Mouse (Mus musculus): ENCODE measurements around the gene Ptms.
A peak's percentile ranks its signal among the peaks of the same experiment; 100 is the strongest.
"Not testable (repeated sequence)": the region's sequence is repeated elsewhere in the genome, so short reads cannot be mapped to it uniquely, and the experiment has no call there.

The Ptms gene

DNA sequence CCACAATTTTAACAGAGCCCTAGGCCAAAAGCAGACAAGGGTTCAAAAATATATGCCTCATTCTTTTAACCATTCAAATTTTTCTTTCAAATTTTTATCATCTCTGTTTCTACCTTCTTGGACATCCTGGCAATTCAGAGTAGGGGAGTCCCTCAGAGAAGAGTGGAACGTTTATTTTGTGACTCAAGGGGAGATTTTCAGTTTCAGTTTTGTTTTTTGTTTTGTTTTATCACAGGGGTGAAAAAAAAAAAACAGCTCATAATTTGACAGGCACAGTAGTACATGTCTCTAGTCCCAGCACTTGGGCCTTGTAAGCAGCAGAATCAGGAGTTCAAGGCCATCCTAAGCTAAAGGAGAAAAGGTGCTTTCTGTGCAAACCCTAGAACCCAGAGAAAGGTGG, 12.1 kb downstream of the Ptms start:
- DNase-seq (ENCODE audit: low read depth, low spot score) = no peak

DNA sequence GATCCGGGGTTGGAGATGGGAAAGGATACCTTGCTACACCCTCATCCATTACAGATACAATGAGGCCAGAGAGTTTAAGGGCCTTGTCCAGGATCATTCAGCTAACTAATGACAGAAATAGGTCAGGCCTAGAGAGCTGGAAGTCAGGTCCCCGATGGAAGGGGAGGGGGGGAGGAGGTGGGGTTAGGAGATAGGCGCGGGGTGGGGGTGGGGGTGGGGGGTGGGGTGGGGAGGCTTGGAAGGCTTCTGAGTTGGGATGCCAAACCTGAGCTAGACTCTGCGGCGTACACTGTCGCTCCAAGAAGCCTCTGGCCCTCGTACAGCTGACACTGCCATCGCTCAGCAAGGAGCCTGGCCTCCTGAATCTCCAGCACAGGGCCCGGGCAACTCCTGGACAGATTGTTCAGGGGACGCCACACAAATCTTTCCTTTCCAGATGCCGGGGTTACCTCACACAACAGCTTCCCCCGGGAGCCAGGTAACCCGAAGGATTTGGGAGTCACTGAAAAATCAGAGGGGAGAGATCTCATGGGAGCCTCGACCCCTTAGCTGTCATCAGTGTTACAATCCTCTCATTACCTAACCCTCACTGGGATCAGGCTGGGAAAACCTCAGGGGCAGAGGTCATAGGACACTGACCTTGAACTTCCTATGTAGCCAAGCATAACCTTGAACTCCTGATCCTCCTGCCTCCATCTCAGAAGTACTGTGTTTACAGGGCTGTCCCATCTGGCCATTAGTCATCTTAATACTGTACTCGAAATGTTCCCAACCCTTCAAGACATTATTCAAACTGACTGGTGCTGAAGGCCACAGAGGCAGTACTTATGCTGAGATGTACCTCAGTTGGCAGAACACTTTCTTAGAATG, 14.7 kb downstream of the Ptms start:
- DNase-seq (ENCODE audit: low read depth, low spot score) = peak; percentile 72

DNA sequence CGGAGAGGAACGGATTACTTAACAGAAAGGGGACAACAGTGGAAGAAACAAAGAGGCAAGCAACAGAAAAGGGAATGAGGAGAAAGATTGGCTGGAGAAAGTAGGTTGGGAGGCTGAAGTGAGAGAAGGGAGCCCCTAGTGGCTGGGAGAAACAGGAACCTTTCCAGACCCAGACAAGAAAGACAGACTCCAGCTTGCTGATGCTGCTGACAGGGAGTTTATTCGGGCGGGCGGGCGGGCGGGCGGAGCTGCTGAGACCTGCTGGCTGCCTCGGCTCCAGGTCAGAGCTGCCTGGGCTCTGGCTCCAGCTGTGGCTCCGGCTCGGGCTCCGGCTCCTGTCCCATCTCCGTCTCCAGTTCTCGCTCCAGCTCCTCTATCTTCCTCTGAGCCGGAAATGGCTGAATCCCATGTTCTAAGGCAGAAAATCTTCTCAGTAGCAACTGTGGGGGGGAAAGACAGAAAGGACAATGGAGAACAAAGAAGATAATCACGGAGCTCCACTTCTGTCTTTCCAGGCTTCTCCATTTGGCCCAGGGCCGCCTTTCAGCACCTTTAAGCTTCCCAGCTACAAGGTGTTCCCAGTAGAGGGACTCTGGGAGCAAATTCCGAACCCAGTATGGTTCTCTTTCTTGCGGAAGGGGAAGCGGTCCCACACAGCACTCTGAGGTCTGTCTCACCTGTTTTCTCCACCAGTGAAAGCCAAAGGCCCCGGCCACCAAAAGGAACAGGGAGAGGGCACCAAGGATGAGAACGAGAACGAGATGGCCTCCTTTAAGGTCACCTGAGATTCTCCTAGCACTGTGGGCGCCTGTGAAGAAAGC, 15.5 kb downstream of the Ptms start:
- DNase-seq (ENCODE audit: low read depth, low spot score) = peak; percentile 93

DNA sequence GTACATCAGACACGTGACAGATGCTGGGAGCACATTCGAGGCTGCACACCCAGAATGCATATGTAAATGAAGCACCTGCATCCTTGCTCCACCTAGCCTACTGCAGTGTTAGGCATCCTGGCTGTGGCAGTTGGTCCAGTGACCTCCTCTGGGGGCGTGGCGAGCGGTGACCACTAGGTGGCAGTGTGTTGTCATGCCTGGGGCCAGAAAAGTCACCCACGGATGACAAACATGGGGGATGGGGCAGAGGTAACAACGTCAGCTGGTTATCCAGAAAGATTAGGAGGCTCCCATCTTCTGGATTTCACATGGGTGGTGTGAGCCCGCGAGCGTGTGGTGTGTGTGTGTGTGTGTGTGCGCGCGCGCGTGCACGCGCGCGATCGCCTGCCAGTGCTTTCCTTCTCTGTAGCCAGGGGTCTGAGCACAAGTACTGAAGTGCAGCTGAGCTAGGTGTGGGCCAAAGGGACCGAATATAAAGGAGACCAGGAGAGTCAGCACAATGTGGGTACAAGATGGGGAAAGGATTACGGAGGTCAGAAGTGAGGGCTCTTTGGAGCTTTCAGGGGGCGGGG, 16.2 kb downstream of the Ptms start:
- peak; percentile 99 for DNase-seq (ENCODE audit: low read depth, low spot score)

DNA sequence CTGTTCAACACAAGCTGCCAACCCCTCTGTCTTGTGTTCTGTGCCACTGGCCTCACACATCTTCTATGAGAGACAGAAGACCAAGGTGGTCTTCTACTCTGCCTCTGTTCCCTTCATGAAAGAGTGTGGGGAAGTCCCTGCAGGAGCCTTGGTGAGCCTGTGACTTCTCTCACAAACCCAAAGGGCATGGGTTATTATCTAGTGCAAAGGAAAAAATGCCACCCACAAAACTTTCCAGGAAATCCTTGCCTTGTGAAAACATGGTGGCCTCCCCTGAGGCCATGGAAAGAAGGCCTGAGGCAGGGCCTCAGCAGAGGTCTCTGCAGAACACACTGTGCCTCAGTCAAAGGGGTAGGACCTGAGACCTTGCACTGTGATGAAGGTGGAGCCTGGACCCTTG, 18.1 kb downstream of the Ptms start:
- DNase-seq (ENCODE audit: low read depth, low spot score) = no peak

DNA sequence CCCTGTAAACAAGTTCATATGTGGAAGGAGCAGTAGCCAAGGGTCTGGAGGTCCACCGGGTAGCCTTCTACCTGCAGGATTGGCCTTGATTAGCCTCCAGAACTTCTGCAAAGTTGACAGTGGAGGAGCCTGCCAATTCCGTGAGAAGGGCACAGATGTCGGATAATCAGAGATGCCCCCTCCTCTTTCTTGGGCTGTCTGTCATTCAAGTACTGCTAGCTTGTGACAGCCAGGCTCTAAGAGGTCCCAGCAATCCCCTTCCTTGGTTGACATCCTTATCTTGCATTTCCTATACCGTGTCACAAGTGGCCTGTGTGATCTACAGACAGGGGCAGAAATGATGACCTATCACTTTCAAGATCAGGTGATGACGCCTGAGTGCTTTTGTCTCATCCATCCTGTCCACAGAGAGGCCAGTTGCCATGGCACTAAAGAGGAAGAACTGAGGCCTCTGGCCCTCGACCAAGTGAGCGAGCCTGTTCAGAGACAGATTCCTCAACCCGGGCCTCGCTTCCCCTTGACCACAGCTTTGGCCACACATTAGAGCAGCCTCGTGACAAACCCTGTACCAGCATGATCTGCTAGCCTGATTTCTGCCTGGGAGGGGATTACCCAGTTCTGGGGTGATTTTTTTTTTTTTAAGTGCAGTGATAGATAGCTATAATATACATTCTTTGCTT, 19.0 kb downstream of the Ptms start:
- DNase-seq (ENCODE audit: low read depth, low spot score) = no peak

DNA sequence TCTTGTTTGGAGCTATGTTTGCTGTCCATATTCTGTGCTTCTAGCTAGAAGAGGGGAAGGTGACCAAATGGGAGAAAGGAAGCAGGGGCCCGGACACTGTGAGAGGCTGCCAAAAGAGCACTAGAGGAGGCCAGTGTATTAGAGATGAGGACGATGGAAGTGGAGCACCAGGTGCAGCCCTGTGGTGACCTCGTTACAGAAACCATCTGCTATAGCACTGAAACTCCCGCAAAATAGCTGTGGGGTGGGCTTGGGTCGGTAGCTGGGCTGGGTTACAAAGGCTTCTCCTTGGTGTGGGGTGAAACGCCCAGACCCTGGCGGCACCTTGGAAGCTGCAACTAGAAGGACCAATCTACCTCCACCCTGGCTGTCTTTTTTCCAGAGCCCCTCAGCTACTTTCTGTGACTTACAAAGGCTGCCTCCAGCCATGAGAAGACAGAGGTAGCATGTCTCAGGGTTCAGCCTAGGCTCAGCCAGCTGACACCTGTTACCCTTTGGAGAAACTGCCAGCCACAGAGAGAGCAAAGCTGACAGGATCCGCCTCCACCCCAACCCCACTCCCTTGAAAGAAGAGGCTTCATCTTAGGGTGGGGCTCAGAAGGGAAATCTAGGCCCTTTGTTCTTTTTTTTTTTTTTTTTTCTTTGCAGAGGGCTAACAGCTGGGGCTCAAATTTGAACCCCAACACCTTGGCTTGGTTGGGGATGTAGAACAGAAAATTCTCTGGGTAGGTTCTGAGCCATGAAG, 19.7 kb downstream of the Ptms start:
- peak; percentile 63 for DNase-seq (ENCODE audit: low read depth, low spot score)

DNA sequence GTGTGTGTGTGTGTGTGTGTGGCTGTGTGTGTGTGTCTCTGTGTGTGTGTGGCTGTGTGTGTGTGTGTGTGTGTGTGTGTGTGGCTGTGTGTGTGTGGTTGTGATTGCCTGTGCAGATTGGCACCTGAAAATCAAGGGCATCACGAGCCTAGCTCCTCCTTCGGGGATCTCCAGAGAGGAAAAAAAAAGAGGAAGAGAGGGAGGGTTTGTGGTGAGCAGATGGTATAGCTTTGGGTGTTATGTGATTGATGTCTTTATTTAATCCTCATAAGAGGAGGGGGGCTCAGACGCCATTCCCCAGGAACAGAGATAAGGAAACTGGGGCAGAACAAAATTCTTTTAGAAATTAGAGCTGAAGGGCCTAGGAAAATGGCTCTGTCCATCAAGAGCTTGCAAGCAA, 21.5 kb downstream of the Ptms start:
- DNase-seq (ENCODE audit: low read depth, low spot score) = no peak

DNA sequence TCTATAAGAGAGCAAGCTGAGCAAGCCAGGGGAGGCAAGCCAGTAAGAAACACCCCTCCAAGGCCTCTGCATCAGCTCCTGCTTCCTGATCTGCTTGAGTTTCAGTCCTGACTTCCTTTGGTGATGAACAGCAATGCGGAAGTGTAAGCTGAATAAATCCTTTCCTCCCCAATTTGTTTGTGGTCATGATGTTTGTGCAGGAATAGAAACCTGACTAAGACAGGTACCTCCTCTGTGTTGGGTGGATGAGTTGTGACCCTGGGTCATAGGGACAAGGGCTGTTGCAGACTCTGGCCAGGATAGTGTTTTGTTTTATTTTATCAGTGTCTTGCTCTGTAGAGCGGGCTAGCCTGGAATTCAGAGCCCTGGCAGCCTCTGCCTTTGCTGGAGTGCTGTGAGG, 25.8 kb downstream of the Ptms start:
- DNase-seq (ENCODE audit: low read depth, low spot score) = not testable (repeated sequence)

DNA sequence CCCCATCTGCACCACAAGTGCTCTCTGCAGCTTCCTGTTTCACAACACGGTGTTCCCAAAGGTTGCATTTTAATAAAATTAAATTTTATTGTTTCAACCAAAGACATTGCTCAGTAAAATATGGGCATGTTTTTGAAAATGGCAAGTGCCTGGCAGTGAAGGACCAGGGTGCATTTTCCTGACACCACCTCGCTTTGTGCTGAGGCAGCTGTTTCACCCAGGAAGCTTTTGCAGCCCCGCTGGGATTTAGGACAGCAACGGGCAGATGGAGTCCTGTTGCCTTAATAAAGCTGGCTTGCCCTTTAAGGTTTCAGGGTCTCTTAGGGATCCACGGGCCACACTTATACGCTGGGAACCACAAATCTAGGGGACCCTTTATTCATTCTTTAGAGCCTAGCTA, 28.9 kb downstream of the Ptms start:
- no peak for DNase-seq (ENCODE audit: low read depth, low spot score)

DNA sequence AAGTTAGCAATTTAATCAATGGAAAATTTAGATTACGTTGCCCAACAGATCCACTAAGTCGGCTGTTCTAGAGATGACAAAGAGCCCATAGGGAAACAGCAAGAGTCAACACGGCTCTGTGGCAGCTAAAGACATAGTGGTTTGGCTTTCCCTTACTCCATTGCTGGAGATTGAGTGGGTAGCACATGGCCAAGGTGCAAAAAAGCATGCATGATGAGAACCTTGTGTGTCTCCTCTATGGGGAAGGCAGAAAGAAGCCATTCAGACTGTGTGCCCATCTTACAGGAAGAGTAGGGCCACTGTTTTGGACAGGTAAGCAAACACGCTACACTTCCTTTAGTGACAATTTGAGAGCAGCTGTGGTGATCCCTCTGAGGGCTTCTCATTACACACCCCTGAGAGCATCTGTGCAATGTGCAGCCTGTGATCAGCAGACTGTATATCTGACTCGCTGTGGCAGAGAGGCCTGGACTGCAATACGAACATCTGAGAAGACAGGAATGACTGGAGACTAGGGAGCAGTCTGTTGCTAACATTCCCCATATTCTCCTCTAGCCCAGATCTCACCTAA, 31.3 kb downstream of the Ptms start:
- no peak for DNase-seq (ENCODE audit: low read depth, low spot score)

DNA sequence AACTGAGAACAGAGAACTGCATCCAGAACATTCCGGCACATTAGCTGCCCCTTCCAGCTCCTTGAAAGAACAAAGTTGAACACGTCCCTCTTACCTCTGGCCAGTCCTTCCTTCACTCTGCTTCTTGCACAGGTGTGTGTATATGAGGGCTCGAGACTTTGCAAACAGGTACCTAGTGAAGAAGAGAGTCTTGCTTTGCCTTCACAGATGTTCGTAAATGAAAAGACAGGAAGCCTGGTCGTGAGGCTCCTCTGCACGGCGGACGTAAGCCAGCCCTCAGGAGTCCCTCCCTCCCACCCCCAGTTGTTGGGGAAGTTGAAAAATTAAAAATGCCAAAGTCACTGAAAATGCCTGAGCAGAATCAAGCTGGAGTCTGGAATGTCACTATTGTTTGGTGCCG, 31.9 kb downstream of the Ptms start, which contains the start of gene Cd4:
Cd4 (minus strand) TSS at position 236 of the 400 bp plus-strand sequence.
- DNase-seq (ENCODE audit: low read depth, low spot score) = no peak

DNA sequence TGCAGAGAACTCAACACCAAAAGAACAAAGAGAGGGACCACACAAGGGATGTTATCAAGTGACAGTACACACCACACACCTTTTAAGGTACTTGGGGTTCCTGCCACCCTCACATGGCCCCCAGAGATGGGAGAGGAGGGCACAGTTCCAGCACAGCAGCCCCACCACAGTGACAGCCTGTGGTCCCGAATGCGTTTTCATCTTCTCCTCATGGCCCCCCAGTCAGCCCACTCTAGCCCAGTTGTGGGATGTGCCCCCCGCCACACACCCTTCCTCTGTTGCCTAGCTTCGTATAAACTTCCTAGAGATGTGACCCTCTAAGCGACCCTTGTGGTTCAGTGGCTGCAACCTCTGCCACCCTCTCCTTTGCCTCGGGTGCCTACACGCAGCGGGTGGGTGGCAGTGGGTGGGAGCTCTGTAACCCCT, 33.9 kb downstream of the Ptms start:
- DNase-seq (ENCODE audit: low read depth, low spot score) = no peak

DNA sequence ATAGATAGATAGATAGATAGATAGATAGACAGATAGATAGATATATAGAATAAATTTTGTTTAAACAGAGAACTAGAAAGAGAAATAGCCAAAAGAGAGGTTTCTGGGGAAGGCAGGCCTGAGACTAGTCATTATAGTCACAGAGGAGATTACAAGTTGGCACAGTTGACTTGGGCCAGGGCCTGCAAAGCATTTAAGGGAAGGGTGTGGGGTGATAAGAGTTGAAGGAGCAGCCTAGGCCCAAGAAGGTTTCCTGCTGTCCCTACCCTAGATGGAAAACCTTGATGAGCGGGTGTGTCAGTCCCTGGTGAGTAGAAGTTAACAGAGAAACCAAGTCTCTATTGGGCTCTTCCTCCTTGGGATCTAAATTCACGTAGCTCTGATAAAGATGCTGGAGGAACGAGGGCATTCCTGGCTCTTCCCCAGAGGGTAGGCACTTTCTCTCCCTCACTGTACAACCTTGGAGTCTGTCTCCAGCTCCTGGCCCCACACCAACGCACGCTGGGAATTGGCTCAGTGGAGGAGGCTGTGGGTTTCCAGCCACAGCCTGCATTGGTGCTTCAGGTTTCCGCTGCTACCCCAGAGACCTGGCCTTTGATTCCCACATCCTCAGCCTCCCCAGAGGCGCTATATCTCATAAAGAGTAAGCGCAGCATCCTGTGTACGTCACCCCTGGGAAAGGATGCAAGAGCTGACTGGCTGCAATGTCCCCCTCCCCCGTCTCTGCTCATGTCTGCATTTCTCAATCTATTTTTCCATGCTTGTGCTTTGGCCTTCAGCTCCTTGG, 35.0 kb downstream of the Ptms start:
- DNase-seq (ENCODE audit: low read depth, low spot score) = no peak

DNA sequence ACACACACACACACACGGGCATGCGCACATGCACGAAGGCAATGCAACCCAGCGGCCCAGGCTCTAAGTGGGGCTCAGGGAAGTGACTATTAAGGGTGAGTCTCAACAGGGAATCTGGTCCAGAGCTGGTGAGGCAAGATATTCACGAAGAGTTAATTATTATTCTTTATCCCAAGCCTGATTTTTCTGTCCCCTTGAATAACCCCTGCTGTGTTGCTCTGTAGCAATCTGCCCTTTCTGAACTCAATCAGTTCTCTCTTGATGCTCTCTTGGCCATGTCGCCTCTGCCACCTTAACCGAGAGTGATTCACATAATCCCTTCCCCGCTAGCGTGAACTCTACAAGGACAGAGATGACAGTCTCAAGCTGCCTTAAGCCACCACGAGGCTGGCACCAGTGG, 36.6 kb downstream of the Ptms start:
- no peak for DNase-seq (ENCODE audit: low read depth, low spot score)

DNA sequence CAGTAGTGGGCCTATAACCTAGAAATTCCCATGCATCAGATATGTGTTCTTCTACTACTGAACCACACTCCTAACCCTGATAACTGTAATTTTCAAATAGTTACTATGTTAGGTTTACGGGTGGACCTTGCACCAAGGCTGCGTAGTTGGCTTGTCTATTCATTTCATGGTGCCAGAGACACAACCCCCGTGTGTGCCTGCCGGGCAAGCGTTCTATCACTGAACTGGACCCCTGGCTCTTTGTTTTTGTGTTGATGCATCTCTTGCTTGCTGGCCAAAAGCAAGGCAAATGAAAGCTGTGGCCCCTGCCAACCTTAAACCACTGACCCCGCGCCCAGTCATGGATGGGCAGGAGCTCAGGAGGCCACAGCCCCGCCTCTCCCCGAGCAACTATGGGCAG, 38.1 kb downstream of the Ptms start:
- DNase-seq (ENCODE audit: low read depth, low spot score) = no peak

DNA sequence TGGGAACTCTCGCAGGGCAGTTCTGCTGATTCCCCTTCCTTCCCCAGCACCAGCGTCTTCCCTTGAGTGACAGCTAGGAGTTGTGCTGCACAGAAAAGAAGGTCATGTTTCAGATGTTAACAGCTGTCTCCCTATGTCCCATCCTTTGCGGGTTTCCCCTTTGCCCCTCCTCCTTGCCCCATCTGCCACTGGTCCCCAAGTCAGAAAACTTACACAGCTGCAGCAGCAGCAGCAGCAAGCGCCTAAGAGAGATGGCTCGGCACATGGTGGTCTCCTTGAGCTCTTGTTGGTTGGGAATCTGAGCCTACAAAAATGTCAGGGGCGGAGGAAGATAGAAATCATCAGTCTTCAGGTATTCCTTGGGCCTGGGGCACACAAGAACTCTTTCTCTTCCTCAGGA, 40.5 kb downstream of the Ptms start:
- no peak for DNase-seq (ENCODE audit: low read depth, low spot score)

DNA sequence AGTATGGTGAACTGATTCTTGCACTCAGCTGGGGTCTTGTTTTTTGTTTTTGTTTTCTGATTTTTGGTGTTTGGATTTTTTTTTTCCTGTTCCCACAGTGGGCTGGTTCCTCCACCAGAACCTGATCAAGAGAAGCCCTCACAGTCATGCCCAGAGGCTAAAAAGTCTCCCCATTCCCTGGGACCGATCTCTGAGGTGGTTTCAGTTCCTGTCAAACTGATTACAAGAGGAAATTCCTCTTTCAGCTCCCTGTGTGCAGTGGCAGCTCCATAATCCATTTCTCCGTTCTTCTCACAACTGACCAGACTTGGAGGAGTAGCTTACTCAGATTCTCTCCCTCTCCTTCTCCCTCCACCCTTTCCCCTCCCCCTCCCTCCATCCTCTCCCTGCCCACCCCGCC, 45.6 kb downstream of the Ptms start:
- no peak for DNase-seq (ENCODE audit: low read depth, low spot score)

DNA sequence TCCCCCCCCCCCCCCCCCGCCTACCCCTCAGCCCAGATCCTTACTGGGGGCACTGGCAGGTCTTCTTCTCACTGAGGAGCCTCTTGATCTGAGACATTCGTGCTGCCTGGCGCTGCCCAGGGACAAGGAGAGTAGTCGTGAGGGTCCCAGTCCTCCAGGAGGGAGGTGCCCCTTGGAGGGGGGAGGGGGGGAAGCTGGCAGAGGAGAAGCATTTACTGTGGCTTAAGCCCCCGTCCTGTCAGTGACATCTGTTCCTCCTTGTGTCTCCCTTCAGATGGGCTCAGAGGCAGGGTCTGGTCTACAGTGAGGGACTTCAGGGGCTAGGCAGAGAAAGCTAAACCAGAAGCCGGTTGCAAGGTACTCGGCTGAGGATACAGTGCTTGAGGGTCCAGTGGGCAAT, 53.3 kb downstream of the Ptms start:
- no peak for DNase-seq (ENCODE audit: low read depth, low spot score)

DNA sequence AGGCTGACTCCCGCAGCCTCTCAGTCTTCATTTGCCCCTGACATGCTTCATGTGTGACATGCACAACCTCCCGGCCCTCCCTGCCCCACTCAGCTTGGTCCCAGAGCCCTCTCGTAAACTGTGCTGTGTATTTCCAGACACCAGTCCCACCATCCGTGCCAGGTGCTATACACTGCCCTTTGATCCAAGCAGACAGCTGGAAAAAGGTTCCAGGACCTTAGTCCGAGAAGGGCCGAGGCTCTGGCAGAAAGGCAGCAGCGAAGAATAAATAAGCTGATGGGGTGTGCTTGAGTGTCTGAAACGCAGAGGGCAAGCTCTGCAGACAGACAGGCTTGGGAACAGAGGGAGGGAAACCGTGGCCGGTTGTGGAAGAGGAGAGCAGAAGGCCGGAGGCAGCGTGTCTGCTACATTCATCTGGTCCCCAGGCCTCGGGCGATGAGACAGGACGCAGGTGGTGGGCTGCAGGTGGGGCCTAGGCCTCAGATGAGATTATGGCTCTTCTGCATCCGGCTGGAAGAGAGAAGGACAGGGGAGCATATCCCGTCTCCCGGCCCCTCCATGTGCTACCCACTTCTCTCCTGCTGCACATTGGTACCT, 54.0 kb downstream of the Ptms start:
- DNase-seq (ENCODE audit: low read depth, low spot score) = no peak
